Mouse (Mus musculus): Measurements from ENCODE around the gene Fam92b. TPM values are rescaled to one million over a fixed set of nuclear protein-coding genes. Genes with fewer than 3 reads are reported as not detected.

The Fam92b gene
- total and polyA plus RNA-seq, 3 experiments, result not detected

DNA sequence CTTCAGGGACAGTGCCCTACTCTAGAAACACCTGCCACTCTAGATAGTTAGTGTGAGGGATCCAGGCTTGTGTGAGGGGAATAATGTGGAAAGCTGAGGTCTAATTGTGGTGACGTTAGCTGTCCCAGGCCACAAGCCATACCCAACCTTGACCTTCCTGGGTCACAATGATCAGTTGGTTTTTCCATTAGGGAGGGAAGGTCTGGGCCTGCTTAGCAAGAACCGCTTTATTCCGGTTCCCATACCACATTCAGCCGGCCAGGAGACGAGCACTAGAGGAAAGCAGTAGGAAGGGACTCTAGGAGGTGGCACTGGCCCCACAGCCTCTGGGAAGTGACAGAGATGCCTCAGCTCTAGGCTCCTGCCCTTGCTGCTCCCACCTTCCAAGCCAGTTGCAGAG lies 13.2 kb downstream of the Fam92b start:
- TF ChIP-seq ETS1 (IDR thresholded peaks at IDR 0.05; ENCODE audit: low read depth, low read length) (no peak), MYC (IDR thresholded peaks at IDR 0.05; ENCODE audit: low read depth, low read length) (no peak), HCFC1 (IDR thresholded peaks at IDR 0.05; ENCODE audit: low read depth, low read length) (no peak), BHLHE40 (IDR thresholded peaks at IDR 0.05; ENCODE audit: borderline replicate concordance, low read depth, low read length) (no peak), ZMIZ1 (IDR thresholded peaks at IDR 0.05; ENCODE audit: low read depth, low read length) (no peak), ZKSCAN1 (IDR thresholded peaks at IDR 0.05; ENCODE audit: low read depth, low read length) (no peak), POLR2AphosphoS5 (IDR thresholded peaks at IDR 0.05; ENCODE audit: borderline replicate concordance, low read depth, low read length) (no peak), EP300 (IDR thresholded peaks at IDR 0.05; ENCODE audit: low read depth in 1 of 2, low read length in 2 of 2) (no peak), RCOR1 (IDR thresholded peaks at IDR 0.05; ENCODE audit: low read depth, low read length) (no peak)
- no peaks in the 10 kb centered on the region for H3K9me3 ChIP-seq (replicated peaks; ENCODE audit: insufficient read depth, low read length)
- H3K9ac ChIP-seq (ENCODE audit: control insufficient read depth, low read depth, low read length, poor library complexity, severe bottlenecking), result no peak overlapping the region
- no peak for DNase-seq (ENCODE audit: low read depth, low spot score)
- peaks cover 0 to 1% of the 10 kb centered on the region in 2 experiments; a peak in 2 of 4 replicates for H3K27me3 ChIP-seq (ENCODE audit: control insufficient read depth in 1 of 2, insufficient read depth in 2 of 2, low read length in 2 of 2)
- H3K36me3 ChIP-seq (ENCODE audit: control insufficient read depth in 1 of 2, insufficient read depth in 2 of 2, low read length in 2 of 2), result no peaks in the 10 kb centered on the region
- no peaks in the 10 kb centered on the region for H3K79me2 ChIP-seq (ENCODE audit: control insufficient read depth, insufficient read depth, low read length, poor library complexity)
- H3K27ac ChIP-seq (ENCODE audit: control insufficient read depth, low read depth, low read length), result no peak overlapping the region
- no peak overlapping the region for H3K4me3 ChIP-seq (ENCODE audit: control insufficient read depth in 1 of 2, insufficient read depth in 1 of 2, low read depth in 2 of 2, low read length in 2 of 2)
- no peaks in the 10 kb centered on the region for H3K4me1 ChIP-seq (ENCODE audit: control insufficient read depth in 1 of 2, insufficient read depth in 2 of 2, low read length in 2 of 2)

DNA sequence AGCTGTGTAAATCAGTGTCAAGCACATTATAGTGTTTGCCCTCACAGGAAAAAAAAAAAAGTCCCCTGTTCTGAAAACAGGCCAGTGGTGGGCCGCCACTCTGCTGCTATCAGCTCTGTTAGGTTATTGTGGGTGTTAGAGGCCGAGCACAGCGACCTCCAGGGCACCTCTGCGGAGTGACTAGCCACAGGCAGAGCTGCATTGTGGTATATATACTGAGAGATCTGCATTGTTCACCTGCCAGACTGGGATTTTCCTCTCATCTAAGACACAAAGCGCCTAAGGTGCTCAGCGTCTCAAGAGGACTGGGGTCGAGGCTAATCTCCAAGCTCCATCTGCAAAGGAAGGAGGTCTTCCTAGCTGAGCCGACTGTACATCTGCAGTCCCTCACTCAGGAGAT lies 13.9 kb downstream of the Fam92b start:
- Histone ChIP-seq H3K27ac (ENCODE audit: control insufficient read depth, low read depth, low read length) (no peak overlapping the region), H3K9ac (ENCODE audit: control insufficient read depth, low read depth, low read length, poor library complexity, severe bottlenecking) (no peak overlapping the region), H3K9me3 (replicated peaks; ENCODE audit: insufficient read depth, low read length) (no peaks in the 10 kb centered on the region), H3K4me1 (ENCODE audit: control insufficient read depth in 1 of 2, insufficient read depth in 2 of 2, low read length in 2 of 2) (no peaks in the 10 kb centered on the region), H3K27me3 (ENCODE audit: control insufficient read depth in 1 of 2, insufficient read depth in 2 of 2, low read length in 2 of 2) (peaks cover 0 to 1% of the 10 kb centered on the region in 2 experiments; a peak in 1 of 4 replicates), H3K36me3 (ENCODE audit: control insufficient read depth in 1 of 2, insufficient read depth in 2 of 2, low read length in 2 of 2) (no peaks in the 10 kb centered on the region), H3K4me3 (ENCODE audit: control insufficient read depth in 1 of 2, insufficient read depth in 1 of 2, low read depth in 2 of 2, low read length in 2 of 2) (no peak overlapping the region), H3K79me2 (ENCODE audit: control insufficient read depth, insufficient read depth, low read length, poor library complexity) (no peaks in the 10 kb centered on the region)
- TF ChIP-seq SIN3A (IDR thresholded peaks at IDR 0.05; ENCODE audit: low read length) (no peak), CHD1 (IDR thresholded peaks at IDR 0.05; ENCODE audit: low read depth, low read length) (no peak), POLR2A (IDR thresholded peaks at IDR 0.05; ENCODE audit: control insufficient read depth in 1 of 2, insufficient read depth in 1 of 2, low read depth in 1 of 2, low read length in 2 of 2, poor library complexity in 1 of 2) (no peak), USF1 (IDR thresholded peaks at IDR 0.05; ENCODE audit: low read depth, low read length) (no peak), TCF12 (IDR thresholded peaks at IDR 0.05; ENCODE audit: low read depth, low read length) (no peak), ELF1 (IDR thresholded peaks at IDR 0.05; ENCODE audit: low read depth, low read length) (no peak), CTCF (IDR thresholded peaks at IDR 0.05 in 2 of 3, conservative IDR thresholded peaks at IDR 0.05 in 1 of 3; ENCODE audit: control insufficient read depth in 1 of 3, insufficient read depth in 1 of 3, low read depth in 2 of 3, low read length in 3 of 3, poor library complexity in 1 of 3, severe bottlenecking in 1 of 3) (no peak), MXI1 (IDR thresholded peaks at IDR 0.05; ENCODE audit: low read depth, low read length) (no peak), MYC (IDR thresholded peaks at IDR 0.05; ENCODE audit: low read depth, low read length) (no peak), USF2 (IDR thresholded peaks at IDR 0.05; ENCODE audit: borderline replicate concordance in 1 of 2, insufficient read depth in 1 of 2, low read depth in 1 of 2, low read length in 2 of 2) (no peak), BHLHE40 (IDR thresholded peaks at IDR 0.05; ENCODE audit: borderline replicate concordance, low read depth, low read length) (no peak), SMC3 (IDR thresholded peaks at IDR 0.05; ENCODE audit: low read depth, low read length) (no peak), MYB (IDR thresholded peaks at IDR 0.05; ENCODE audit: low read depth, low read length) (no peak), POLR2AphosphoS2 (IDR thresholded peaks at IDR 0.05; ENCODE audit: low read length) (no peak), ETS1 (IDR thresholded peaks at IDR 0.05; ENCODE audit: low read depth, low read length) (no peak), ZKSCAN1 (IDR thresholded peaks at IDR 0.05; ENCODE audit: low read depth, low read length) (no peak), MAZ (IDR thresholded peaks at IDR 0.05; ENCODE audit: low read depth, low read length) (no peak), POLR2AphosphoS5 (IDR thresholded peaks at IDR 0.05; ENCODE audit: borderline replicate concordance, low read depth, low read length) (no peak), MAX (IDR thresholded peaks at IDR 0.05; ENCODE audit: low read length) (no peak), RAD21 (IDR thresholded peaks at IDR 0.05; ENCODE audit: low read depth, low read length) (no peak)
- no peak for DNase-seq (ENCODE audit: low read depth, low spot score)

Data from MEL (cell line).